Comparison of ENCODE assay signal across 29 mouse cellular contexts in the genomic region with DNA sequence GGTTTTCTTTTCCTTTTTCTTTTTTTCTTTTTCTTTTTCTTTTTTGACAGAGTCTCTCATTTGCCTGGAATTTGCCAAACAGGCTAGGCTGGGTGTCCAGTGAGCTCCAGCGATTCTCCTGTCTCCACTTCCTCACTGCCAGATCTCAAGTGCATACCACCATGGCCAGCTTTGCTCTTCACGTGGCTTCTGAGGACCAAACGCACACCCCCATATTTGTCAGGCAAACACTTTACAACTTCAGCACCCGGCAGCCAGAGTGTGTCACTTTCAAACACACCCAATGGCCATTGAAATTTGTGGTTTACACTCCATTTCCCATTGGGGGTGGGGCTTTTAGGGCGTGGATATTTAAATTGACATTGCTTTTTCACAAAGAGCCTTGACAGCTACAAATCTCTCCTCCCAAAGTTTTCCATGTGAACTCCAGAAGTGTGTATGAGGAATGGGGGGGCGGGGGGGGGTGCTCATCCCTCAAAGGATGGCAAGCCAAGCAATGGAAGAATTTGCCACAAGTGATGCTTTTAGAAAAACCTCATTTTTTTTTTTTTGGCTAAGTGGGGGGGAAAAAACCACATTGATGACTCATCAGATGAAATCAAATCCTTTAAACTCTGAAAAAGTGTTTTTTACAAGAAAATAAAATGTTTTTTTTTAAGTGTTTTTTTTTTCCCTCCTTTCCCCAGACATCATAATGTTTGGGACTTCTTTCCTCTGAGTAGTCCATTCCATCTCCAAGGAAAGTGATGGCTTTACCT. TPM values are rescaled to one million over a fixed set of nuclear protein-coding genes. Genes with fewer than 3 reads are reported as not detected.
DNase-seq lines count a peak whose midpoint lies in the region; ATAC-seq and TF ChIP-seq lines count a peak whose summit lies in the region.
"Had no signal": no experiment of that assay in that cellular context is flagged by ENCODE, and none has a peak within 500 bp of the region (broad histone marks: within the 10 kb centered on the region; RNA-seq: fewer than 3 reads in every experiment).

No protein-coding gene starts in this region.

- H3K4me2 ChIP-seq in CH12.LX (ENCODE audit: insufficient read depth, low read depth, poor library complexity, severe bottlenecking) = peak overlapping the region; percentile 6; the same call in 1 of the 2 replicates
- no peak overlapping the region for H3K4me2 ChIP-seq in forebrain, embryonic 11.5 days (ENCODE audit: low read depth, low read length, severe bottlenecking)
- H3K4me2 ChIP-seq: heart, embryonic 15.5 days; lung, embryonic 15.5 days; midbrain, embryonic 11.5 days; neural tube, embryonic 13.5 days had no signal

- no peaks in the 10 kb centered on the region for H3K36me3 ChIP-seq in CH12.LX (replicated peaks in 1 of 2; ENCODE audit: control insufficient read depth in 1 of 2, insufficient read depth in 1 of 2, low read length in 1 of 2)
- no peaks in the 10 kb centered on the region for H3K36me3 ChIP-seq in forebrain, embryonic 11.5 days (ENCODE audit: control insufficient read depth, insufficient read depth, low read length)
- H3K36me3 ChIP-seq: forebrain, embryonic 10.5 days; heart, embryonic 15.5 days; lung, embryonic 15.5 days; neural tube, embryonic 13.5 days had no signal

- peak; percentile 22 for DNase-seq in lung, postnatal 36 days
- no peak for DNase-seq in lung, postnatal 4 days
- DNase-seq in CH12.LX (ENCODE audit: extremely low read depth) (peak; percentile 37), ZHBTc4 (ENCODE audit: low read depth, low spot score) (peak; percentile 19)
- no peak for DNase-seq in layer of hippocampus, adult 9-11 months
- no peak for DNase-seq in forebrain, embryonic 11.5 days (ENCODE audit: low spot score)
- no peak for DNase-seq in spleen, postnatal 14 days (ENCODE audit: low spot score in 2 of 2)
- DNase-seq: adrenal gland, postnatal 36 days; cerebellum, adult 9-10 months; cerebellum, postnatal 36 days; kidney, adult 8-10 months; kidney, postnatal 4 days; liver; thymus, postnatal 4 days had no signal

- H3K4me3 ChIP-seq in CH12.LX (replicated peaks in 1 of 3; ENCODE audit: low read depth in 2 of 3, low read length in 2 of 3, poor library complexity in 1 of 3) = no peak overlapping the region
- H3K4me3 ChIP-seq in forebrain, embryonic 11.5 days (ENCODE audit: low read depth, low read length) = no peak overlapping the region
- H3K4me3 ChIP-seq: forebrain, embryonic 10.5 days; heart, embryonic 15.5 days; lung, embryonic 15.5 days; neural tube, embryonic 13.5 days had no signal

- no peaks in the 10 kb centered on the region for H3K27me3 ChIP-seq in CH12.LX (replicated peaks)
- H3K27me3 ChIP-seq in forebrain, embryonic 11.5 days (ENCODE audit: control insufficient read depth, insufficient read depth, low read length) = no peaks in the 10 kb centered on the region
- H3K27me3 ChIP-seq: heart, embryonic 15.5 days; lung, embryonic 15.5 days; neural tube, embryonic 13.5 days; Patski had no signal

- WGBS in forebrain, embryonic 11.5 days = 81% methylated on average over 6 of the region's 6 CpGs

- H3K79me2 ChIP-seq in CH12.LX (replicated peaks; ENCODE audit: control insufficient read depth, extremely low read depth, insufficient read depth, poor library complexity, severe bottlenecking) = no peaks in the 10 kb centered on the region

- no peak for TF ChIP-seq CTCF in CH12.LX (conservative IDR thresholded peaks at IDR 0.05 in 1 of 2, IDR thresholded peaks at IDR 0.05 in 1 of 2; ENCODE audit: low read depth in 2 of 2, low read length in 2 of 2)

- no peak overlapping the region for H3K27ac ChIP-seq in CH12.LX (ENCODE audit: insufficient read depth, low read depth)
- no peak overlapping the region for H3K27ac ChIP-seq in forebrain, embryonic 11.5 days (ENCODE audit: low read depth, low read length)
- H3K27ac ChIP-seq: forebrain, embryonic 10.5 days; heart, embryonic 15.5 days; hindbrain, postnatal 0 days; kidney, postnatal 0 days; liver, embryonic 14.5 days; lung, embryonic 15.5 days; neural tube, embryonic 13.5 days had no signal

- no peaks in the 10 kb centered on the region for H3K9me3 ChIP-seq in CH12.LX (replicated peaks; ENCODE audit: low read length)
- H3K9me3 ChIP-seq in forebrain, embryonic 11.5 days (ENCODE audit: control insufficient read depth, low read length) = no peaks in the 10 kb centered on the region
- H3K9me3 ChIP-seq: forebrain, embryonic 10.5 days; heart, embryonic 15.5 days; lung, embryonic 15.5 days; neural tube, embryonic 13.5 days had no signal

- no peak for TF ChIP-seq EP300 in CH12.LX (IDR thresholded peaks at IDR 0.05; ENCODE audit: low read length)

- dilution Hi-C loops in CH12.LX (cut with MboI; ENCODE audit: extremely low pct_ligation_motif_present, extremely low pct_unique_long_range_greater_than_20kb, low sequenced_read_pairs) = no loop called here

- no peak for TF ChIP-seq RAD21 in CH12.LX (IDR thresholded peaks at IDR 0.05; ENCODE audit: low read depth, low read length)

- in situ Hi-C loops in CH12.LX (cut with MboI; ENCODE audit: low pct_ligation_motif_present, low pct_unique_long_range_greater_than_20kb, low sequenced_read_pairs) = no loop called here

- peaks cover 6 to 10% of the 10 kb centered on the region in 2 experiments for H3K4me1 ChIP-seq in CH12.LX (ENCODE audit: control insufficient read depth in 1 of 2, insufficient read depth in 2 of 2)
- H3K4me1 ChIP-seq in forebrain, embryonic 11.5 days (replicated peaks; ENCODE audit: control insufficient read depth, insufficient read depth, low read length) = peaks cover 5% of the 10 kb centered on the region

- ATAC-seq in forebrain, embryonic 11.5 days (replicated peaks; ENCODE audit: low FRiP score) = no peak
- ATAC-seq: CD4-positive, CD25-positive, alpha-beta regulatory T cell, adult 4 months; forebrain, embryonic 16.5 days; hindbrain, postnatal 0 days; intestine, embryonic 16.5 days; midbrain, embryonic 16.5 days; Patski had no signal

- no peak for TF ChIP-seq POLR2A in CH12.LX (IDR thresholded peaks at IDR 0.05; ENCODE audit: low read depth, low read length)

- no peak overlapping the region for H3K9ac ChIP-seq in CH12.LX (ENCODE audit: insufficient read depth, low read depth)
- no peak overlapping the region for H3K9ac ChIP-seq in forebrain, embryonic 11.5 days (ENCODE audit: low read length)
- H3K9ac ChIP-seq: heart, embryonic 15.5 days; liver, embryonic 14.5 days; lung, embryonic 15.5 days; neural tube, embryonic 13.5 days had no signal

TF ChIP-seq in CH12.LX, 34 proteins besides CTCF, POLR2A, EP300 and RAD21:
- TF ChIP-seq ZNF384 (IDR thresholded peaks at IDR 0.05; ENCODE audit: low read depth, low read length) (peak; percentile 54; the same call in 1 of the 2 replicates), ZC3H11A (IDR thresholded peaks at IDR 0.05; ENCODE audit: low read depth, low read length) (no peak)

RNA-seq across cellular contexts. Expression of a gene that starts 17.1 kb away (rescaled TPM):
- total RNA-seq in CH12.LX (2012; rRNA removed) (not detected in 2 replicates), CH12.LX (2014; rRNA removed) (not detected in 2 replicates)
- not detected in 2 replicates for polyA plus RNA-seq in CH12.LX (2012; ENCODE audit: insufficient read length, low read depth)
- 0.05 TPM in 2 replicates for polyA plus RNA-seq in forebrain, embryonic 11.5 days (2014; fragmentation: Nextera tagmentation; extraction: Ambion mirVana)
- total RNA-seq: megakaryocyte, adult 5-6 weeks had no signal
- polyA plus RNA-seq: CD4-positive, CD25-positive, alpha-beta regulatory T cell, adult 4 months; limb, embryonic 11.5 days; liver, embryonic 14.5 days had no signal

Comparison
In these comparisons a context has a peak if more than half of its experiments do, and no peak if none do; other contexts are left out.
1. DNase-seq: peak in lung, postnatal 36 days (single experiment), CH12.LX (single experiment) and ZHBTc4 (single experiment); none in lung, postnatal 4 days (0 of 2), layer of hippocampus, adult 9-11 months (single experiment), forebrain, embryonic 11.5 days (single experiment) and spleen, postnatal 14 days (0 of 2).